Mouse (Mus musculus): ENCODE data around the gene H2-Ab1.

H2-Ab1 gene

DNA sequence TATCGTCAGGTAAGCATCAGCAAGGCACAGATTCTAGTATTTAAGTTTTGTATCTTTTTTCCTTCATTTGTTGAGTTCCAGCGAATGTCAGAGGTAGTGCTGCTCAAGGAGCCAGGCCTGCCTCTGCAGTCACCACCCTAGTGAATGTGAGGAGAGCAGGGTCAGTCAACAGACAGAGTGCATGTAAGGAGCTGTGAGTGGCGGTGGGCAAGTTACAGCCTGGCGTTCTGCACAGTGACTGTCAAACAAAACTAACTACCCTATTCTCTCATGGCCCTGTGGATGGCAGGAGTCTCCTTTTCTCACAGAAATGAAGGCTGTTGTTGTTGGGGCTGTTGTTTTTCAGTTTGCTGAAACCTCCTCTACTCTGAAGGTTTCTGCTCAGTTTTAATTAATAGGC, 27.9 kb downstream of the H2-Ab1 start:
- no peak for DNase-seq (ENCODE audit: low spot score)

DNA sequence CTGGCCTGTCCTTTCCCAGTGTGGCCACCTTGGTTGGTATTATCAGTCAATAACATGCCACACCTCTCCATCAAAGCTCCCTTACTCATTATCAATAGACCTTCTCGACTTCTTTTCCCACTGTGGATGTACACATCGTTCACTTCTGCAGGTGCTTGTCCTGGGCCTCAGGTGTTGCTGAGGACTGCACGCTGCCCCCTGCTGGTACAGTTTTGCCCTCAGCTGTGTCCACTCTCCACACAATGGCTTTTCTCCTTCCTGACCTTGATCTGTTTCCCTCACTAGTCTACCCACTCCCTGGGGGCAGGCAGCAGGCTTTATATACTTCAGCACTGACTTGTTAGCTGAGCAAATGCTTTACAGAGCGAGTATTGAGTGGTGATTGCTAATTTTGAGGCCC, 28.4 kb downstream of the H2-Ab1 start:
- DNase-seq (ENCODE audit: low spot score), result no peak

DNA sequence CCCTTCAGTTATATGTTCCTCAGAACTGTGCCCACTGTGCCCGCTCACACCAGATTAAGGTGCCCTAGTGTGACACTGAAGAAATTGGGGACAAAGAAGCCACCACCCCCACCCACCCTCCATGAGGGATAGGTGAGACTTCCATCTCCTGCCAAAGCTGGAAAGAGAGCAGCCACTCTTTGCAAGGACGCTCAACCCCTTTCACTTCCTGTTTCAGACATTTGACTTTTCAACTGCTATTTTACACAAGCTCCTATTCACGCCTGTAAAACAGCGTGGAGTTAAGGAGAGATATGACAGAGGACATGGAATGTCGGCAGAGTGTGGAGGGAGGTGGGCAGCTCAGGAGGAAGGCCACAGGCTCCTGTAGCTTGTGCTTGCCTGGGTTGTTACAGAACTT, 29.0 kb downstream of the H2-Ab1 start:
- no peak for DNase-seq (ENCODE audit: low spot score)

DNA sequence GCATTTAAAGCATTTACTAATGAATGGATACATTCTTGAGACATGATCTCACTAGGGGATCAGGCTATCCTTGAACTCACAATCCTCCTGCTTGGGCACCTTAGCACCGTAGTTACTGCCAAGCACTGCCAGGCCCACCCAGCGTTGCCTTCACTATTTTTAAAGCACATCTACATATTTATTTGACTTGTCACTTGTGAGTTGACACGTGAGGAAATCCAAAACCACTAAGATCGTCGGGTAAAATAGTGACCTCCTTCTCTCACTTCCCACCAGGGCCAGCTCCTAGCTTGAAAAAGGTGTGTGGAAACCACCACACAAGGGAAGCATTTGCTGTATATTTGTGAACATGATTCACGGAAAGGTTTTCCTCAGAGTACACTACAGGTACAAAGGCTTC, 29.5 kb downstream of the H2-Ab1 start:
- no peak for DNase-seq (ENCODE audit: low spot score)

DNA sequence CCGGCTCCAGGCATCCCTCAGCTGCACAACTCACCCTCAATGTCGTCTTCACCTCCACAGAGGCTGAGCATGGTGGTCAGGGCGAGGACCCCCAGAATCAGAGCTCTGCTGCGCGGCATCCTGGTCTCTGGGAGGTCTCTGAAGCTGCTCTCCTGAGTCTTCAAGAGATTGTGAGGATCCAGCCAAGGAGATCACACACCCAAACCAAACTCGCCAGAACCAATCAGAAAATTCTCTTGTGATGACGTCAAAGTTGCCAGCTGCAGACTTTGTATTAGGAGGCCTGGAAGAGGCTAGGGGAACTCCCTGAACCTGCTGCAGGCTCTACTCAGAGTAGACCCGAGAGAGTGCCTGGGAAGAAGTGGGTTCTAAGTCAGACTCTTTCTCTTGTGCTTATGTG, 30.2 kb downstream of the H2-Ab1 start, which contains the start of gene H2-Aa:
Gene H2-Aa, minus strand, starts transcription at position 176 of the 400 bp plus-strand sequence.
- peak; percentile 64 for DNase-seq (ENCODE audit: low spot score)

DNA sequence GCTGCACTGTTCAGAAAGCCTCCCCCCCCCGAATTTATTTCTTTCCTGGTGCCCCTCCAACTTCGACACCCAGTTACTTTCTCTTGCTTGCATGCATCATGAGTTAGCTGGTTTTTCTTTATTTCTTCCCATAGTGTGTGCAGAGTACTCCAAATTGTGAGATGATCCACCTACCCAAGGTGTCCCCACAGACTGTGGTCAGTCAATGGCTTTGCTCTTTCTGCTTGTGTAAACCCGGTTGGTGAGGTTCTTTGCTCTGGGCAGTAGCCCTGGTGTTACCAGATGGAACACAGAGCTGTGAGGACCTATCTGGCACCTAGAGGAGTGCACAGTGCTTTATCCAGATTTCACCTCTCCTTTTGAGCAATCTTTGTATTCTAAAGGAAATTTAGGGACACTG, 30.6 kb downstream of the H2-Ab1 start:
- DNase-seq (ENCODE audit: low spot score), result no peak

DNA sequence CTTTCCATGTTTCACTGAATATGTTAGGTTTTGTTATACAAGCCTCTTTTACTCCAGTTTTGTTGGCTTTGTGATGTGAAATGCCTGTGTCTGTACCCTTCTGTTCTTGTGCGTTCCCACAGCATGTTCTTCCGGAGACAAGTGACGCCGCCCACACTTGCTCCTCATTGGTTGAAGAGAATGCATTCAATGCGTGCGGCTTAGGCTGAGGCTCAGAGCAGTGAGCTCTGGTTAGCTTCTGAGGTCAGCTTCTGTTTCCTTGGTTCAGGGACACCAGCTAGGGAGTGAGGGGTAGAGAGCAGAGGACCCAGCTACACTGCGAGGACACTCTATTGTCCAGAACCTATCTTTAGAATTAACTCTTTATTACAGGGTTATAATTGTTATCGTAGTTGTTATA, 34.1 kb downstream of the H2-Ab1 start:
- peak; percentile 72 for DNase-seq (ENCODE audit: low spot score)

DNA sequence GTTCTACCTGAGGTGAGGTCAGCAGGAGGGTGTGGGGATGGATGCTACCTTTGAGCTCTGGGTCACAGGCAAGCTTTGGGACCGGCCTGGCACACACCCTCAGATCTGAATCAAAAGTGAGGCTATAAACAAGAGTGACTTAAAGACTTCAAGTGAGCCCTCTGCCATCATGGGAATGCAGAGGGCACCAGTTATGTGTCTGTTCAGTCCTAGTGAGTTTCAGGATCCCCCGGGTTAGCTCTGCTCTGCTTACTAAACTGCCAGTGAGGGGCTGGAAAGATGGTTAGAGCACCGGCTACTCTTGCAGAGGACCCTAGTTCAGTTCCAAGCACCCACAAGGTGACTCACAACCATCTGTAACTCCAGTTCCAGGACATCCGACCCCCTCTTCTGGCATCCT, 35.1 kb downstream of the H2-Ab1 start:
- no peak for DNase-seq (ENCODE audit: low spot score)

DNA sequence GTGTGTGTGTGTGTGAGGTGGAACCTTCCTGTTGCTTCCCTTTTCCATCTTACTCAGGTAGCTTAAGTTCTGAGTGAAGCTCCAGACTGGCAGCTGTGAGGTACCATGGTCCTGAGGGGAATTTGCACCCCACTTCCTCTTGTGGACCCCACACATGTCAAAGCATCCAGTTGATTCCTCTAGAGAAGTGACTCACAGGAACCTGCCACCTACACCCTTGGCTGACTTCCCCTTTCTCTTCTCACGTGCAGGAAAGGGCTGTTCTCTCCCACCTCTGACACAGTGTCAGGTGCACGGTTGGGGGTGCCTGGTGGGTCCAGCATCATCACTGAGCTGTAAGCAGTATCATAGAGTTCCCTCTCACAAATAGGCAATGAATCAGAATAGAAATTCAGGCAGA, 36.0 kb downstream of the H2-Ab1 start:
- DNase-seq (ENCODE audit: low spot score), result no peak

DNA sequence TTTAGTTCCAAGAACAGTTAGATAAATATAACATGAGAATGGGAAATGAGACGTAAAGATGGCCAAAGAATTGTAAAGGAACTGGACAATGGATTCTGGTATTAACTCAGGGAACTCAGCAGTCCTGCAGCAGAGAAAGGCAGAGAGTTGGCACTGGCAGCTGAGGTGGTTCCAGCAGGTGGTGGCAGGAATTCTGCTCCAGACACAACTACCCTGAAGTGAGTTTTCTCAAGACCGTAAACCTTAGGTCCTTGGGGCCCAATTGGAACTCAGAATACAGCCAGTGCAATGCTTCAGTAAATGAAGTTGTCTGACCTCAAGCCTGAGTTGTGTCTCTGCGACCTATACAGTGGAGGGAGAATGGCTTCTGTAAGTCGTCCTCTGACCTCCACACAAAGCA, 36.8 kb downstream of the H2-Ab1 start:
- no peak for DNase-seq (ENCODE audit: low spot score)

DNA sequence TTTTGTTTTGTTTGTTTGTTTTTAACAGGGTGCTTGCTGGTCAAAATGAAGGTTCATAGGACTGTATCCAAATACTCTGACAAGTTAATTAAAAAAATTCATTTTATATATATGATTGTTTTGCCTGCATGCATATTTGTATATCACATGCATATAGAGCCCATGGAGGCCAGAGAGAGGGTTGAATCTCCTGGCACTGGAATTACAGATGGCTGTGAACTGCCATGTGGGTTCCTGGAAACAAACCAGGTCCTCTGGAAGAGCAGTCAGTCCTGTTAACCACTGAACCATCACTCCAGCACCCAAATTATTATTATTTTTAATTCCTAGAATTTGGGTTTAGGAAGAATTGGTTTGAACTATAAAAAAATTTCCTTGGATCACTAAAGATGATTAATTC, 37.8 kb downstream of the H2-Ab1 start:
- no peak for DNase-seq (ENCODE audit: low spot score)

DNA sequence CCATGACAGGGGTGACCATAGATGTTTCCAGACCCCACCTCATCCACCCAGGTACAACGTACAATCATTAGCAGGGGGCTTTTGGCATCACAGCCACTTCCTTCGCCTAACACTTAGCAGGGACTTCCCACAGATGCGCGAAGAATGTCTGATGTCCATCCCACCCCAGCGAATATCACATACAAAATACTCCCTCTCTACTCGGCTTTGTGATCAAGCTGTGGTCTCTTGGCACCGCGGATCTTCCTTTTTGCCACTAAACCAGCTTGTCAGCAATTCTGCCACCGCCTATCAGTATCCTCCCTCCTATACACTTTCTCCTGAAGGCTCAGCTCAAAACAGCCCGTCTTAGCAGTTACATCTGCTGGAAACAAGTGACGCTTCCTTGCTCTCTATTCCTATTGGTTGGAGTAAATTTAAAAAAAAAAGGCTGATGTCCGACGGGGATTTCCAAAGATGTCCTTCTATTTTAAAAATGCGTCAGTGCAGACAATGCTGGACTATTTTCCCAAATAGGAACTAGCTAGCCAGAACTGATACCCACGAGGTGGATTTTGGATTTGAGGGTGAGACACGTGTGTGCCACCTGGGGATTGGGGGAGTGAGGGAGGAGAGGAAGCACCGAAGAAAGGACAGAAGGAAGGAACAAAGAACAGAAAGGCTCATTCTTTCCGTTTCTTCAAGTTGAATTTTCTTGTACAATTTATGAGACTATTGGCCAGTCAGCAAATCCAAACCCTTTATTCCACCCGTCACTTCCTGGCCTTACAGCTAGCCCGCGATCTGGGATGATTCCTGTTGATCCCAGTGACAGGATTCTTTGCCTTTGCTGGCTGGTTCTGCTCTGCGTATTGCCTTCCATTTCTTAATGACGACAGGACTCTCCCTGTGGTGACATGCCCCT, 38.7 kb downstream of the H2-Ab1 start:
- no peak for DNase-seq (ENCODE audit: low spot score)

DNA sequence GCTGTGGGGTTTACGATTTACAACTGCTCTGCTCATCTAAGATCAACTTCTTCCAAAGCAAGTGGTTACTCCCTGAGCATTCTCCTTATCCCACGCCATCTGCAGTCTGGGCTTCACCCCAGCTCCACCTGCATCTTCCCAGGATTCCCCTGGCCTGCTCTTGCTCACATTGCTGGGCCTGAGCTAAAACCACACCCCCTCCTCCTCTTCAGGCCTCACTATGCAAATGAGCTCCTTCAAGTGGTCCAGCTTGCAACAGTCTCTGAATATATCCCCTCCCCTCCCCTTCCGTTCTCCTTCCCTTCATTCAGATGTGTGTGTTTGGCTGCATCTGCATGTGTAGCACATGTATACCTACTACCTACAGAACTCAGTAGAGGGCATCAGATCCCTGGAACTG, 41.9 kb downstream of the H2-Ab1 start:
- no peak for DNase-seq (ENCODE audit: low spot score)

DNA sequence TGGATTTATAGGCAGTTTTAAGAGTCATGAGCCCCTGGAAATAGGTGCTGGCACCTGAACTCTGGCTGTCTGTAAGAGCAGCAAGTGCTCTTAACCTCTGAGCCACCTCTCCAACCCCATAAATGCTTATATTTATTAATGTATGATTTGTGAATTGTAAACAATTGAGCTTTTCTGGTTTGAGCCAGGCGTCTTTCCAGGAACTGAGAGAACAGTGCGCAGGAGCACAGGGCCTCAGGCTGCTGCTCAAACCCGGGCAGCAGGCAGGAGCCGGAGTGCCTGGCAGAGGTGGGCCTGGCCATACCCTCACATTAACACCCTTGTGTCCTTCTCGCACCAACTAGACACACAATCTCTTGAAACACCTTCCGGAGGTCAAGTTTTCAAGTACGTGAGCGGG, 42.6 kb downstream of the H2-Ab1 start:
- DNase-seq (ENCODE audit: low spot score), result no peak

DNA sequence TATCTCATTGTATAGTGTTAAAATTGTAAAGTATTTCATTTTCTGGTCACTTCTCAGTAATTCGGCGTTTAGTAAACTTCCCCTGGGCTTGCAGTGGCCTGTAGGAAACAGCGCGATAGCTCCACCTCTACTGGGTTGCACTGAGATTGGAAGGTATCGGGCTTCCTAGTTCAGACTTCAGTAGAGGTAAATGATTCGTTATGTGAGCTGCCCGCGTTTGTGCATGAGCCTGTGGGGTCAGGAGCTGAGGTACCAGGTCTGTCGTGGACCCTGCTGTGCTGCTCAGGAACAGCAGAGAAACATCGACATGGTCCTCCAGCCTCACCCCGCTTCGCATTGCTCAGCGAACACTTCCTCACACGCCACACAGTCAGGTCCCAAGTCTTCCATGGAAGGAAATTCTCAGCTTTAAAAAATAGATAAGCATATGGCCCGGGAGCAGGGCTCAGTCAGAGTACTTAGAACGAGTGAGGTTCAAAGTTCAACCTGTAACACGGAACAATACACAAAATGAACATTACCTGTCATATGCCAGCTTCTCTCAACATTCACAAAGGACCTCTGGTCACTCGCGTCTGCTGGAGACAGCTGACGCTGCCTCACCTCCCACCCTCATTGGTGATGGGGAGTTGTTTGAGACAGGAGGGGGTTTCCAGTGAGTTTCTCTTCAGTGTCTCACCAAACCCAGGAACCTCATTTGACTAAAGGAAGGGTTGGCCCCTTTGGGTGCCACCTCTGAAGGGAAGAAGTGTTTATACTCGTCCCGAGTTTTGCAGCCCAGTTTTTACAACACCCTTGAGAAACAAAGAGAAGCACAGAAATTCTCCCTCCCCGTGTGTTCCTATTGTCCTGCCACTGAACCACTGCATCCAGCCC, 43.4 kb downstream of the H2-Ab1 start:
- DNase-seq (ENCODE audit: low spot score), result no peak

DNA sequence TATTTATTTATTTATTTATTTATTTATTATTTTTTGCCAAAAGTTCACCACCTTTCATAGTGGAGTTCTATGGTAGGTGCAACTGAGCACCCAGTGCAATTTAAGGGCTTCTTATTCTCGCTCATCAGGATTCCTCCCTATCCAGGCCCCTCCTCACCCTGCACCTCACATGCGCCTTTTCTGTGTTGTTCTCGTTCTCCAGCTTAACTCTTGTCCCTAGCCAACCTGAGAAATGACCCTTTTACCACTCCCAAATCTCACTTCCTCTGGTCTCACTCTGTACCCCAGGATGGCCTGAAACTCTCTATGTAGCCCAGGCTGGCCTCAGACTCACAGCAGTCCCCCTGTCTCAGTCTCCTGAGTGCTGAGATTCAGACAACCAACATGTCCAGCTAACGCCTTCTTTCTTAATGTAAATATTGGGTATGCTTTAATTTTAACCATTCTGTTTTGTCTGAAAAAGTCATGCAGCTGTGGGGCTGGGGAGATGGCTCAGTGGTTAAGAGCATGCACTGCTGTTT, 44.2 kb downstream of the H2-Ab1 start:
- no peak for DNase-seq (ENCODE audit: low spot score)

DNA sequence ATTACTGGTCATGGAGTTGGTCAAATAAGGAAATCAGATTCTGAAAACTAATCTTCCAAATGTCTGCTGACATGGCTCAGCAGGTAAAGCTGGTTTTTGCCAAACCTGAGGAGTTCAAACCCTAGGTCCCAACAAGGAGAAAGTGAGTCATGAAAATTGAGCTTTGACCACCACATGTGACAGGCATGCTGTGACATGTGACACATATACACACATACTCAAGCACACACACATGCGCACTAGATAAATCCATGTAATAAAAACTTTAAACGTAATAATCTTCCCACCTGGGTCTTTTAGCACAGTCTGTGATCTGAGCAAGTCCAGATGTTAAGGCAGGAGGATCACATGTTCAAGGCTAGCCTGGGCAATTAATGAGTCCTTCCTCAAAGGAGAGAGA, 46.3 kb downstream of the H2-Ab1 start:
- no peak for DNase-seq (ENCODE audit: low spot score)

DNA sequence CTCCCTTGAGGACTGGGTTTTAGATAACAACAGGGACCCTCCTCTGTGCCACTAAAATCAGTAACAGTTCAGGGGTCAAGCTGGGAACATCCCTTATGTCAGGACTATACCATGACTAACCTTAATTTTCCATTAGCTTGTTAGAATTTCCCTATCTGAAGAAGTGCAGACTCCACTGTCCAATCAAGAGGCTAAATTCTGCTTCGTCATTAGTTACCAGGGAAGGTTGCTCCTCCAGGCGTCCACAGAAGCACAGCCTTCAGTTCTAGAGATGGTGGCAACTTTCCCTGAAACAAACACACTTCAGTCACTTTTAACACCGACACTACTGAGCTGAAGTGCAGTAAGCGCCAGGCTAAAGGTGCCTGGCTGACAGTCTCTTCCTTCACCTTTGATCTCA, 47.3 kb downstream of the H2-Ab1 start:
- DNase-seq (ENCODE audit: low spot score), result no peak

DNA sequence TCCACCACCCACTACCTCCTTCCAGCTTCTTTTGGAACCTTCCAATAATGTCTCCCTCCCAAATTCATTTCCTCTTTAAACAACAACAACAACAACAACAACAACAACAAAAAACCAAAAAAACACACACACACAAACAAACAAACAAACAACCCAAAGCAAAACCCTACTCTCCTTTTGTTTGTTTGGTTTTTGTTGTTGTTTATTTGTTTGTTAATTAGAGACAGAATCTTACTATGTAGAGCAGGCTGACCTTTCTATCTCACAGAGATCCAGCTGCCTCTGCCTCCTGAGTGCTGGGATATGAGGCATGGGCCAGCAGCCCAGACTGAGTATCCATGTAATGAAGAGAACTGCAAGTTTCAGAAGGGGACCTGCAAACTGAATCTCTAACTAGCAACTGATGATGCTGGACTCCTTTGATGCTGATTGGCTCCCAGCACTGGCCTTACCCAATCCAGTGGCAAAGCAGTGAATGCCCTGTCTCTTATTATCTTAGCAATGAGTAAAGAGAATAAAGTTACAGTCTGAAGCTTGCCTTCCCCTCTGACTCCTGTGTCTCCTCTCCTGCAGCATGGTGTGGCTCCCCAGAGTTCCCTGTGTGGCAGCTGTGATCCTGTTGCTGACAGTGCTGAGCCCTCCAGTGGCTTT, 48.0 kb downstream of the H2-Ab1 start, which contains the start of gene H2-Eb1:
Gene H2-Eb1, plus strand, starts transcription at position 488 of the 651 bp plus-strand sequence.
- peak; percentile 69 for DNase-seq (ENCODE audit: low spot score)

DNA sequence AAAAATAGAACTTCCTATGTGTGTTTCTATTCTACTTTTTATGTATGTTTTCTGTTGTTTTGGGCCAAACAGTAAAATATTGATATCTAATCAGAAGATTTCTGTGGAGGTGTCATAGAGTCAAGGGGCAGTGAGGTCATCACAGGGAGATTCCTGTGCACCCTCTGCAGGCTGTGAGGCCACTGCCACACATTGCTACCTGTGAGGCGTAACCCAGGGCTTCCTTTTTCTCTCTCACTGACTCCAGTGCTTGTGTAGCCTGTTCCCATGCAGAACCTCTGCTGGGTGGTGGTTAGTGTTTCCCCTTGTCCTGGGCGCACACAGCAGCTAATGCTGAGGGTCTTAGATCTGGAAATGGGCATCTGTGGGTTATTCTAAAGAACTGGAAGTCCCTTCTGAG, 48.9 kb downstream of the H2-Ab1 start:
- DNase-seq (ENCODE audit: low spot score), result no peak

DNA sequence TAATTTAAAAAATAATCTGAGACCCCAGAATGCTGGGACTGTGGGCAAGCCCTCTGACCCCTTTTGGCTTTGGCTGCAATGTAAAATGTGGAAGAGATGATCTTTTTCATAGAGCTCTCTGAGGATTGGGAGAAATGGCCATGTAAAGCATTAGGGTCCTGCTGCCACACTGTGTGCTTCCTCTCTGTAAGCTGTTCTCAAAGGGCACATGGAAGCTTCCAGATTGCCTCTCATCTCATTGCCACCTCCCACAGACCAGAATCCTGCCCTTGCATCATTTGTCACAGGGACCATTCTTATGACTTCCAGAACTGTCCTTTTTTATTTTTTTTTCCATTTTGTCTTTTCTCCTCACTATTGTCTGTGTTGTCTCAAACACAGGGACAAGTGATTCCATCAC, 49.7 kb downstream of the H2-Ab1 start:
- no peak for DNase-seq (ENCODE audit: low spot score)

DNA sequence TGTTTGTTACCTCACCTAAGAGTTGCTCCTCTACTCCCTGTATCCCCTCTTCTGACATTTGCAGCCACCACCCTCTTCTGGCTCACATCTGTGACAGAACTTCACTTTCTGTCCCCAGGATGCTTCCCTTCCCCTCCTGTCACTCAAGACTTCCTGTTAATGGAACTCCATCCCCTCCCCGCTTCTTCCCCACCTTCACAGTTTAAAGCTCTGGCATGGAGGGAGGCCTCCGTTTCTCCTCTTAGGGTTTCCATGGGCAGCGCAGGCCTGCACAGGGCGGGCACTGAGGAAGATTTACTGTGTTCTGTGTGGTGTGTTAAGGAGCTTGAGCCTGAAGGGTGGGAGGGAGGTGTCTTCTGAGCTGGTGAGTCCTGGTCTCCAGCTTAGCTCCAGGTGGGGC, 50.7 kb downstream of the H2-Ab1 start:
- DNase-seq (ENCODE audit: low spot score), result no peak

All from ovary, postnatal 36 days (tissue).